Mouse (Mus musculus): ENCODE measurements at regions not wholly inside any gene's neighbourhood (a gene's known extent, or its start where the extent isn't known, plus 50 kb on each side); places are given as distances from the start of the nearest gene placed in this dataset.

DNA sequence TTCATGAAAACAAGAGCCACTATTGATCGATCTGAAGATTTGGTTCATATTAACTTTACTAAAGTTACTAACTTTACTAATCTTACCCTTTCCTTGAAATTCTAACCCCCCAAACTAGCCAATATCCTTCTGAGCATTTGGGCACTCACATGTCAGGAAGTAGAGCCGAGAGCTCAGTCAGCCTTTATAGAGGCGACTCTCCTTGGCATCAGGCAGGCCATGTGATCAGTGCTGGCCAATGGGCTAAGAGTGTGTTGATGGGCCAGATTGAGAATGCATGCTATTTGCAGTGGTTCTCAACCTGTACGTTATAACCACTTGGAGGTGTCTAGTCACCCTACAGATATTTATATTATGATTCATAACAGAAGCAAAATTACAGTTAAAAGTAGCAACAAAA lies 69.6 kb upstream of the Slc35b4 start:
- no peak for DNase-seq (ENCODE audit: inconsistent age in 2 of 2, low spot score in 1 of 2)

DNA sequence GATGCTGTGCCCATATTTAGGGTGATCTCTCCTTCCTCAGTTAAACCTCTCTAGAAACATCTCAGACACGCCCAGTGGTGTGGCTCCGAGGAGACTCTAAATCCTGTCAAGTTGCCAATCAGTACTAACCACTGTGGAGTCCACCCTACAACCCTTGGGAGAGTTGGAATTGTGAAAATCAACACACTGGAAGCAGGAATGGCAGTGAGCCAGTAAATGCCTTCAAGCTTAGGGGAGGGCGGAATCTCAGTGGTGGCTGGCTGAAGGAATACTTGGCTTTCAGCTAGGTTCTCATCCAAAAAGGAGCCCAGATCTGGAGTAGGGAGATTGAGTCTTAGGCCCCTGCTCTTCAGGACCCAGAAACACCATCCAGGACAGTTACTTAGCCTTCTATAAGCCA lies 66.1 kb upstream of the Slc35b4 start:
- no peak for DNase-seq (ENCODE audit: inconsistent age in 2 of 2, low spot score in 1 of 2)

DNA sequence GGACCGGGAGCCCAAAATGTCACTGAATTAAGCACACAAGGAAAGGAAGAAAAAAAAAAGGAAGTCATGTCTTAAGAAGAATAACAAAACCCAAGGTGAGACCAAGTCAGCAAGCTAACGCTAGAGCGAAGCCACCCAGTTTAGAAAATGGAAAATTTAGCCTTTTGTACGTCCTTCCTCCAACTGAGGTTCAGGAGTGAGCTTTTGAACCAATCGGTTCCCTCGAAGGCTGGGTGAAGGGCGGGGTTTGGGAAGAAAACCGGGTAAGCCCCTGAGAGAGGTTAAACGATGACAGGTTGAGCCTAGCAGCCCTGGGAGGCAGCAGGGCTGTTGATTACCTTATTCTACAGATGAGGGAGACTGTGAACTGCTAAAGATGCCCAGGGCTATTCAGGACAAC lies 65.6 kb upstream of the Slc35b4 start:
- no peak for DNase-seq (ENCODE audit: inconsistent age in 2 of 2, low spot score in 1 of 2)

GRCm38 (mm10) chr6:34235132-34235531 lies 58.2 kb upstream of the Slc35b4 start:
- peak in 1 of 2 experiments; percentile 32 for DNase-seq (ENCODE audit: inconsistent age in 2 of 2, low spot score in 1 of 2)

- DNase-seq (ENCODE audit: inconsistent age in 2 of 2, low spot score in 1 of 2) = peak; percentile 11 to 32
Observed at GRCm38 (mm10) chr6:34234443-34235020, 57.6 kb upstream of the Slc35b4 start.

DNA sequence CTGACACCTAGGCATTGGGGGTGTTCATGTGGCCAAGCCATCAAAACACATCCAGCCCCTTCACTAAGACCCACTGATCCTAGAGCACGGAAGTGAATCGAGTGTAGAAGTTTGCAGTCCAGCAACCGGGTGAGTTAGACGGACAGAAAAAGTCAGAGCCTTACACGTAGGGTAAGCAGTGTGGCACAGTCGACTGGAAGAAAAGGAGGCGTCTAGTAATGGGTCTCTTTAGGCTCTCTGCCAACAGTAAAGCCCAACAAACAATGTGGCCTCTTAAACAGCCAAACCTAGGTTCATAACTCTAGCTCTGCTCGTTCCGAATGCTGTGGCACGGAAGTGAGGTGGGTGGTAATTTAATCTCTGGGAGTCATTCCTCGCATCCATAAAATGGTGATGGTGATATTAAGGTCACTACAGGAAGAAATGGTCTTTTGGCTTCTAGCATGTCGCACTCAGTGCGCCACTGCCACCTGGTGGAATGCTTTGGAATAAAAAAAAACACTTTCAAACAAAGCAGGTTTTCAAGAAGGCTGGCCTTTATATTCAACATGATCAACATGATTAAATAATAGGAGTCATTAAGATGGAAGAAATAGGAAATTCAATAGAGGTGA lies 54.0 kb upstream of the Slc35b4 start:
- DNase-seq (ENCODE audit: inconsistent age in 2 of 2, low spot score in 1 of 2) = peak; percentile 25 to 81

DNA sequence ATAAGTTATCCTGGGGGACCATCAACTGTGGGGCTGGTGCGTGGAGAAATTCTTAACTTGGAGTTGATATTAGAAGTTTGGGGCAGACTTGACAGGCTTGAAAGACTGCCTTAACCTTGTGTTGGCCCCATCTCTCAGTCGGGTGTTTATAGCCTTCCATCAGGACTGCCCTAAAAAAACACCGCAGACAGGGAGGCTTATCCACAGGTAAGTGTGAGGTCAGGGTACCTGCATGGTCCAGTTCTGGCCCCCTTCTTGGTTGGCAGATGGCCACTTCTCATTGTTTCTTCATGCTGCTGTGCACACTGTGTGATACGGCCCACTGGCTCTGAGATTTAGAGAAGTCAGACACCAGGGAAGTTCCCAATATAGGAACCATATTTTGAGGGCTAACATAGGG lies 50.2 kb upstream of the Slc35b4 start:
- DNase-seq (ENCODE audit: inconsistent age in 2 of 2, low spot score in 1 of 2) = no peak

All from adrenal gland, adult (tissue).